Mouse (Mus musculus): ENCODE results near the gene Gstz1.
"Not testable (repeated sequence)": the region's sequence is repeated elsewhere in the genome, so short reads cannot be mapped to it uniquely, and the experiment has no call there.

Gene Gstz1

GRCm38 (mm10) chr12:87157361-87157760 is 10.4 kb downstream of the Gstz1 start:
- peak; percentile 73 for DNase-seq (ENCODE audit: extremely low read depth, low read depth, low spot score)

GRCm38 (mm10) chr12:87158099-87158498 is 11.1 kb downstream of the Gstz1 start:
- no peak for DNase-seq (ENCODE audit: extremely low read depth, low read depth, low spot score)

- DNase-seq (ENCODE audit: extremely low read depth, low read depth, low spot score) = no peak
These were observed 13.3 kb downstream of the Gstz1 start for GRCm38 (mm10) chr12:87160310-87160709.

GRCm38 (mm10) chr12:87160815-87161214 is 13.8 kb downstream of the Gstz1 start:
- DNase-seq (ENCODE audit: extremely low read depth, low read depth, low spot score) = no peak

GRCm38 (mm10) chr12:87175194-87175946 is 28.4 kb downstream of the Gstz1 start:
- no peak for DNase-seq (ENCODE audit: extremely low read depth, low read depth, low spot score)

- DNase-seq (ENCODE audit: extremely low read depth, low read depth, low spot score) = no peak
These were observed 30.7 kb downstream of the Gstz1 start for GRCm38 (mm10) chr12:87177631-87178030.

- no peak for DNase-seq (ENCODE audit: extremely low read depth, low read depth, low spot score)
These were observed 46.0 kb downstream of the Gstz1 start for GRCm38 (mm10) chr12:87193008-87193407.

- no peak for DNase-seq (ENCODE audit: extremely low read depth, low read depth, low spot score)
These were observed 48.1 kb downstream of the Gstz1 start for GRCm38 (mm10) chr12:87195069-87195468.

- DNase-seq (ENCODE audit: extremely low read depth, low read depth, low spot score) = no peak
These were observed 49.3 kb downstream of the Gstz1 start for GRCm38 (mm10) chr12:87196310-87196709.

- no peak for DNase-seq (ENCODE audit: extremely low read depth, low read depth, low spot score)
These were observed 51.8 kb downstream of the Gstz1 start for GRCm38 (mm10) chr12:87198792-87199191.

- DNase-seq (ENCODE audit: extremely low read depth, low read depth, low spot score) = no peak
These were observed 52.4 kb downstream of the Gstz1 start, which contains the start of gene Samd15 for GRCm38 (mm10) chr12:87199206-87199972. Samd15 (plus strand) TSS chr12:87199723.

GRCm38 (mm10) chr12:87199973-87200586 is 53.1 kb downstream of the Gstz1 start, which contains the start of gene Tmed8:
Tmed8 (minus strand) TSS chr12:87200454.
- no peak for DNase-seq (ENCODE audit: extremely low read depth, low read depth, low spot score)

GRCm38 (mm10) chr12:87201694-87202093 is 54.7 kb downstream of the Gstz1 start:
- DNase-seq (ENCODE audit: extremely low read depth, low read depth, low spot score) = no peak

- DNase-seq (ENCODE audit: extremely low read depth, low read depth, low spot score) = not testable (repeated sequence)
These were observed 58.8 kb downstream of the Gstz1 start for GRCm38 (mm10) chr12:87205789-87206188.

- DNase-seq (ENCODE audit: extremely low read depth, low read depth, low spot score) = no peak
These were observed 66.1 kb downstream of the Gstz1 start for GRCm38 (mm10) chr12:87212844-87213606.
